Mouse (Mus musculus): ENCODE measurements around the gene Lhfp. TPM values are rescaled to one million over a fixed set of nuclear protein-coding genes. Genes with fewer than 3 reads are reported as not detected.

The Lhfp gene
- polyA plus RNA-seq, 1 experiment from 2014 or later, result 34.9 TPM

DNA sequence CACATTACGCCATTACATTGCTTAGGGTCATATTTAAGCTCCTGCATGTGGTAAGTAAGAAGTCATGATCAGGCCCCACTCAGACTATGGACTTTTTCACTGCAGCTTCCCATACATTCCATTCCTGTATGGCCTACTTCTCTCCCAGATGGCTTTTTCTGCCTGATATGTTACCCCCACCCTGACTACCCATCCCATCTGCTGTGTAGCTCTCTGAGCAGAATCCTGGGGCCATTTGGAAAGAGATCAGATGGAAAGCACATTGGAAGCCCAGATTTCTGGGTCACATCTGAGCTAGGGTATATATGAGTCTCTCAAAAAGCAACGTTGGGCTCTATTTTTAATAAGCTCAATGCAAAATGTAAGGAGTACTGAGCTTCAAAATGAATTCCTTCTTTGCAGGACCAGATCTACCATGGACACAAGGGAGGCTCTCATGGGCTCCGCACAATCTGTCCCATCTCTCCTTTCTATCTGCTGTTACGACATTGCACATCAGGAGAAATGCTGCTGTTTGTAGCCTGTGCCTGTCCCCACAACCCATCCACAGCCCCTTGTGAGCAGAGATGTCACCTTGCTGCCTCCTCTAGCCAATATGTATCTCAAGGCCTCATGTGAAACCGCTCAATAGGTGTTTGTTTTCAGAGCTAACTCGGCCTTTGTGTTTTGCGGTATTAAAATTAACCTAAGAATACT is 108.4 kb downstream of the Lhfp start:
- Histone ChIP-seq H3K4me1 (ENCODE audit: control insufficient read depth, insufficient read depth, low read length) (no peaks in the 10 kb centered on the region), H3K9ac (replicated peaks; ENCODE audit: low read depth, low read length) (no peak overlapping the region), H3K9me3 (ENCODE audit: control insufficient read depth, low read length) (no peaks in the 10 kb centered on the region), H3K36me3 (ENCODE audit: control insufficient read depth, insufficient read depth, low read length) (no peaks in the 10 kb centered on the region), H3K4me3 (ENCODE audit: low read depth, low read length) (no peak overlapping the region), H3K4me2 (ENCODE audit: low read depth, low read length) (no peak overlapping the region), H3K27me3 (ENCODE audit: control insufficient read depth, insufficient read depth, low read length) (no peaks in the 10 kb centered on the region), H3K27ac (ENCODE audit: low read depth, low read length) (no peak overlapping the region)
- 93% methylated on average over 7 of the region's 7 CpGs for WGBS
- no peak for ATAC-seq (ENCODE audit: low read depth)

DNA sequence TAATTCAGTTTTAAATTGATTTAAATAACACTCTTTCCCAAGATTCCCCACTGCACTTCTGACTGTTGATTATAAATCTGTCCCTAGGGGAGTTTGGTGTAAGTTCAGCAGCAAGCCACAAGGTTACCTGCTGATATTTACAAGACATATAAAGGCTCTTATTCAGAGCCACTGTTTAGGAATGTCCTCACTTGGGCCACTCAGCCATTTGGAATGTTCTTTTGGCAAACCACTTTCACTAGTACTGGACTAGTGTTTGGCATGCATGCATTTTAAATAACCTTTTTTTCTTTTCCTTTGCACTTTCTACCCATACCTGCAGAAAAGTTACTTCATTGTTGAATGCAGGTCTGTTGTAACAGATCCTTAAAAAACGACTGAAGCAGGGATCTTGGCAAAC is 109.8 kb downstream of the Lhfp start:
- 55% methylated on average over 1 of the region's 1 CpGs for WGBS
- no peak overlapping the region for H3K27ac ChIP-seq (ENCODE audit: low read depth, low read length)
- no peaks in the 10 kb centered on the region for H3K27me3 ChIP-seq (ENCODE audit: control insufficient read depth, insufficient read depth, low read length)
- H3K9ac ChIP-seq (replicated peaks; ENCODE audit: low read depth, low read length), result no peak overlapping the region
- no peaks in the 10 kb centered on the region for H3K36me3 ChIP-seq (ENCODE audit: control insufficient read depth, insufficient read depth, low read length)
- ATAC-seq (ENCODE audit: low read depth), result no peak
- no peak overlapping the region for H3K4me2 ChIP-seq (ENCODE audit: low read depth, low read length)
- H3K9me3 ChIP-seq (ENCODE audit: control insufficient read depth, low read length), result no peaks in the 10 kb centered on the region
- H3K4me1 ChIP-seq (ENCODE audit: control insufficient read depth, insufficient read depth, low read length), result no peaks in the 10 kb centered on the region
- H3K4me3 ChIP-seq (ENCODE audit: low read depth, low read length), result no peak overlapping the region

DNA sequence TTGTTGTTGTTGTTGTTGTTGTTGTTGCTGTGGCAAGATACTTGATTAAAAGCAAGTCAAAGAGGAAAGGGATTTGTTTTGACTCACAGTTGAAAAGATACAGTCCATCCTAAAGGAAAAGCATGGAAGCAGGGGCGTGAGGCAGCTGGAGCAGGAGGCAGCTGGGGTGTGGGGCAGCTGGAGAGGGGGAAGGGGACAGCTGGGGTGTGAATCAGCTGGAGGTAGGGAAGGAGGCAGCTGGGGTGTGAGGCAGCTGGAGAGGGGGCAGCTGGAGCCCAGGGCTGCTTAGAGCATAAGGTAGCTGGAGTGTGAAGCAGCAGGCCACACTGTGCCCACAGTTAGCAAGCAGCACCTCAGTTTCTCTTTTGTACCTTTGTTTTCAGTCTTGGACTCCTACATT is 110.3 kb downstream of the Lhfp start:
- Histone ChIP-seq H3K27me3 (ENCODE audit: control insufficient read depth, insufficient read depth, low read length) (no peaks in the 10 kb centered on the region), H3K9ac (replicated peaks; ENCODE audit: low read depth, low read length) (no peak overlapping the region), H3K27ac (ENCODE audit: low read depth, low read length) (no peak overlapping the region), H3K36me3 (ENCODE audit: control insufficient read depth, insufficient read depth, low read length) (no peaks in the 10 kb centered on the region), H3K4me1 (ENCODE audit: control insufficient read depth, insufficient read depth, low read length) (no peaks in the 10 kb centered on the region), H3K4me2 (ENCODE audit: low read depth, low read length) (no peak overlapping the region), H3K4me3 (ENCODE audit: low read depth, low read length) (no peak overlapping the region), H3K9me3 (ENCODE audit: control insufficient read depth, low read length) (no peaks in the 10 kb centered on the region)
- WGBS, result 76% methylated on average over 1 of the region's 1 CpGs
- no peak for ATAC-seq (ENCODE audit: low read depth)

DNA sequence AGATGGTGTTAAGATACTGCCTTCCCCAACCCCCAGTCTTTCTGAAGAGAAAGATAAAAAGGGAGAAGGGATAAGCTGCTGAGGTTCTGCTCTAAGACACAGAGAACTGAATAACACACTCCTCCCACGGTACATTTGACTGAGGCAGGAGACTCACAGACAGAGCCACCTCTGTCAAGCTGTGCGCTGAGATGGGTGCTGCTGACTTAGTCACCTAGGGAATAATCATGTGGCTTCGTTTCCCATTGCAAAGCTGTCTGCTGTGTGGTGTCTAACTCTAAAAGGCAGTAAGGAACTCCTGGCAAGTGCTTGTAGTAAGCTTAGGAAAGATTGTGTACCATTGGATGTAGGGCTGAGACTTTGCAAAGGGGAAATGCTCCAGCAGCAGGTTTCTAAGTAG is 120.6 kb downstream of the Lhfp start:
- ATAC-seq (ENCODE audit: low read depth), result no peak
- no peaks in the 10 kb centered on the region for H3K9me3 ChIP-seq (ENCODE audit: control insufficient read depth, low read length)
- H3K4me3 ChIP-seq (ENCODE audit: low read depth, low read length), result no peak overlapping the region
- H3K27me3 ChIP-seq (ENCODE audit: control insufficient read depth, insufficient read depth, low read length), result no peaks in the 10 kb centered on the region
- 89% methylated on average over 3 of the region's 3 CpGs for WGBS
- no peak overlapping the region for H3K9ac ChIP-seq (replicated peaks; ENCODE audit: low read depth, low read length)
- no peaks in the 10 kb centered on the region for H3K36me3 ChIP-seq (ENCODE audit: control insufficient read depth, insufficient read depth, low read length)
- H3K27ac ChIP-seq (ENCODE audit: low read depth, low read length), result no peak overlapping the region
- H3K4me2 ChIP-seq (ENCODE audit: low read depth, low read length), result no peak overlapping the region
- H3K4me1 ChIP-seq (ENCODE audit: control insufficient read depth, insufficient read depth, low read length), result peaks cover 12% of the 10 kb centered on the region; the same call in 1 of the 2 replicates

DNA sequence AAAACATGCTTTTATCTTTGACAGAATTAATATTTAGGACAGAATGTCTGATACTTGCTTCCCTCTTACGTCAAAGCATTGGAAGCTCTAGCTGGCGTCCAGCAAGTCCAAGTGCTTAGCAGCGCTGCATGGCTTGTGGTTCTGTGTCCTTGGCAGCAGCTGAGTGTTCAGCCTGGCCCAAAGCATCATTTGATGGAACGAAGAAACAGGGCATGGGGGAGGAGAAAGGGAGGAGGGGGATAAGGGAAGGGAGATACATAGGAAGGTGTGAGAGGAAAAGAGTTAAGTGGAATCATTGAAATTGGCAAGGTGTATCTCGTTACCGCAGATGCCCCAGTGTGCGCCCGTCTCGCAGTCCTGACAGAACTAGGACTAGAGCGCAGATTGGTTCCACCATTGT is 124.0 kb downstream of the Lhfp start:
- Histone ChIP-seq H3K4me2 (ENCODE audit: low read depth, low read length) (no peak overlapping the region), H3K27ac (ENCODE audit: low read depth, low read length) (no peak overlapping the region), H3K4me3 (ENCODE audit: low read depth, low read length) (no peak overlapping the region), H3K9ac (replicated peaks; ENCODE audit: low read depth, low read length) (no peak overlapping the region), H3K27me3 (ENCODE audit: control insufficient read depth, insufficient read depth, low read length) (no peaks in the 10 kb centered on the region), H3K4me1 (ENCODE audit: control insufficient read depth, insufficient read depth, low read length) (no peaks in the 10 kb centered on the region), H3K9me3 (ENCODE audit: control insufficient read depth, low read length) (no peaks in the 10 kb centered on the region), H3K36me3 (ENCODE audit: control insufficient read depth, insufficient read depth, low read length) (no peaks in the 10 kb centered on the region)
- whole genome bisulfite sequencing, result 92% methylated on average over 10 of the region's 10 CpGs
- no peak for ATAC-seq (ENCODE audit: low read depth)

DNA sequence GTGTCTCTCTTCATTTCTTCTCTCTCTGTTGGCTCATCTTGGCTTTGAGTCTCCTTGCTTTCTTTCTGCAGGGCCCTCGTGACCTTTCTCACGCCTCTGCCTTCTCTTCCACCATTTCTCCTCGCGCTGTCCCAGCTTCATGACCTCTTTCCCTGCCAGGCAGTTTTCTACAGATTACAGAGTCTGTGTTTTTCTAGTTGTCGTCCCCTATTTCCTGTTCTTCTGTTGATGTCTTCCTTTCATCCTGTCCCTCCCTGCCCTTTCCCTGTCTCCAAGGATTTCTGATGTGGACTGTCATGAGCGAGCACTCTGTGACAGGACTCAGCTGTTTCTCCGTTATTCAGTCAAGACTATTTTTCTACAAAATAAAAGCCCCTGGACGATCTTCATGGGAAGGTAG is 124.7 kb downstream of the Lhfp start:
- H3K27ac ChIP-seq (ENCODE audit: low read depth, low read length), result no peak overlapping the region
- H3K9ac ChIP-seq (replicated peaks; ENCODE audit: low read depth, low read length), result no peak overlapping the region
- no peaks in the 10 kb centered on the region for H3K9me3 ChIP-seq (ENCODE audit: control insufficient read depth, low read length)
- H3K4me1 ChIP-seq (ENCODE audit: control insufficient read depth, insufficient read depth, low read length), result no peaks in the 10 kb centered on the region
- no peak for ATAC-seq (ENCODE audit: low read depth)
- H3K4me2 ChIP-seq (ENCODE audit: low read depth, low read length), result no peak overlapping the region
- no peaks in the 10 kb centered on the region for H3K27me3 ChIP-seq (ENCODE audit: control insufficient read depth, insufficient read depth, low read length)
- no peak overlapping the region for H3K4me3 ChIP-seq (ENCODE audit: low read depth, low read length)
- H3K36me3 ChIP-seq (ENCODE audit: control insufficient read depth, insufficient read depth, low read length), result no peaks in the 10 kb centered on the region
- 57% methylated on average over 8 of the region's 8 CpGs for WGBS

DNA sequence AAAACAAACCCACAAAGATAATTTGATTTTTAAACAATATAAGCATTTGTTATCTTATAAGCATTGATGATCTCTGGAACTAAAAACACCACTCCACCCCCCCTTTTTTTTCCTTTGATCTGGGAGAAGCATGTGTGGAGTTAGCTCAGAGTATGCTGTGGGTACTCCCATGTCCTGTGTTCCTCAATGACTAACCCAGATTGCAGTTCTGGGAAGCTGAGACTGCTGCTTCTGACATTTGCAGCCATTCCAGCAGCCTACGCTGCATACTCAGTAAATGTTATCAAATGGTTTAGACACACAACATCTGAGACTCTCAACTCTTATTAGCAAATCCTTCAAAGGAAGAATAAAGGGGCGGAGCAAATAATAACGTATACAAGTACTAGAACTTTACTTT is 128.2 kb downstream of the Lhfp start:
- Histone ChIP-seq H3K4me2 (ENCODE audit: low read depth, low read length) (no peak overlapping the region), H3K9me3 (ENCODE audit: control insufficient read depth, low read length) (no peaks in the 10 kb centered on the region), H3K9ac (replicated peaks; ENCODE audit: low read depth, low read length) (no peak overlapping the region), H3K27me3 (ENCODE audit: control insufficient read depth, insufficient read depth, low read length) (no peaks in the 10 kb centered on the region), H3K27ac (ENCODE audit: low read depth, low read length) (no peak overlapping the region), H3K4me1 (ENCODE audit: control insufficient read depth, insufficient read depth, low read length) (no peaks in the 10 kb centered on the region), H3K36me3 (ENCODE audit: control insufficient read depth, insufficient read depth, low read length) (no peaks in the 10 kb centered on the region), H3K4me3 (ENCODE audit: low read depth, low read length) (no peak overlapping the region)
- ATAC-seq (ENCODE audit: low read depth), result no peak
- WGBS, result 89% methylated on average over 3 of the region's 3 CpGs

DNA sequence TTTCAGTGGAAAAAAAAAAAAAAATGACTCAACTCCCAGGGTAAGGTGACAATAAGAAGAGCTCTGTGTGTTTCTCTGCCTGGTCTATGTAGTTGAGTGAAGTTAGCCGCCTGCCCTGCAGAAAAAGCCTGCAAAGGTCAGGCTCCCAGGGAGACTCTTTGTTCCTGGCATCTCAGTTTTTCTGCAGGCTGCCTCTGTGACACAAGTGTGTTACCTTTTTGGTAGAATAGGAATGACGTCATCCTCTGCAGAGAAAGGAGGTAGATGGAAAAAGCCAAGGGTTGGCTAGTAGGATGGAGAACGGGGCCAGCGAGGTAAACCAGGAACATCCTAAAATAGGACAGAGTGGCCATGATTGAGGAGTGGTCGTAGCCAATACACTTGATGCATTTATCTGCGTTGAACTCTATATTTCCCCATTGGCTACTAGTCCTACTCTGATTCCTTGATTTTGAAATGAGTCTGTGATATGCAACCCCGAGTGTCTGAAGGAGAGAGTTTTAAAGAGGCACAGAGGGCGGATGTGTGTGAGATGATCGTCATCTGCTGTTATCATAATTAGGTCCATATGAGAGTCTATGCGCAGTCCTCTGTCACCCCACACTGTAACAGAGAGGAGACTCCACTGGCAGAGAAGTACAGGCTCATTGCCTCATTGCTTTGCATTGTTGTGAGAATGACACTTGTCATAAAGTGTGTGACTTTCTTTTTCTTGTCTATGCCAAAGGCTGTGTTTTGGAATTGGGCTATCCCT is 132.2 kb downstream of the Lhfp start:
- Histone ChIP-seq H3K4me3 (ENCODE audit: low read depth, low read length) (no peak overlapping the region), H3K4me2 (ENCODE audit: low read depth, low read length) (no peak overlapping the region), H3K4me1 (ENCODE audit: control insufficient read depth, insufficient read depth, low read length) (no peaks in the 10 kb centered on the region), H3K36me3 (ENCODE audit: control insufficient read depth, insufficient read depth, low read length) (no peaks in the 10 kb centered on the region), H3K9ac (replicated peaks; ENCODE audit: low read depth, low read length) (no peak overlapping the region), H3K27me3 (ENCODE audit: control insufficient read depth, insufficient read depth, low read length) (no peaks in the 10 kb centered on the region), H3K9me3 (ENCODE audit: control insufficient read depth, low read length) (no peaks in the 10 kb centered on the region), H3K27ac (ENCODE audit: low read depth, low read length) (no peak overlapping the region)
- 77% methylated on average over 10 of the region's 10 CpGs for WGBS
- no peak for ATAC-seq (ENCODE audit: low read depth)

DNA sequence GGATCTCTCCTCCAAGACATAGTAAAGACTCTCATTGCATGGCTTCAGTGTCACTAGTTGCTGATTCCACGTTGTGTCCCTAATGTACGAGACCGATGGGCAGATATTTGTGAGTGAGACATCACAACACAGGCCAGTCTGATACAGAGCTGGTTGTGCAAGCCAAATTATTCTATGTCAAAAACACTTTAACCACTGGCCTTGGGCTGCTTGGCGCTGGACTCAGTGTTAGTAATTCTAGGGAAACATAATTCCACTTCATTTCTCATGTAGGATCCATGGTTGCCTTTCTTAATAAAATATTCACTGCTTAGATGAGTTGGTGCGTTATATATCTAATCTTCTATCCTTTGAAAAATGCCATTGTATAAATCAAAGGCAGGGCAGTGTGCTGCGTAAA is 138.6 kb downstream of the Lhfp start:
- Histone ChIP-seq H3K4me1 (ENCODE audit: control insufficient read depth, insufficient read depth, low read length) (no peaks in the 10 kb centered on the region), H3K4me3 (ENCODE audit: low read depth, low read length) (no peak overlapping the region), H3K27me3 (ENCODE audit: control insufficient read depth, insufficient read depth, low read length) (no peaks in the 10 kb centered on the region), H3K36me3 (ENCODE audit: control insufficient read depth, insufficient read depth, low read length) (no peaks in the 10 kb centered on the region), H3K9ac (replicated peaks; ENCODE audit: low read depth, low read length) (no peak overlapping the region), H3K9me3 (ENCODE audit: control insufficient read depth, low read length) (no peaks in the 10 kb centered on the region), H3K27ac (ENCODE audit: low read depth, low read length) (no peak overlapping the region), H3K4me2 (ENCODE audit: low read depth, low read length) (no peak overlapping the region)
- 94% methylated on average over 6 of the region's 6 CpGs for WGBS
- no peak for ATAC-seq (ENCODE audit: low read depth)
